Mouse (Mus musculus) A20 (cell line): ENCODE measurements around the gene Zim1.

Experiments used
- DNase-seq: peaks from one replicate; pipeline ENCODE4 v3.0.0-alpha.2; 2011; ENCODE audit warnings: low read depth, low spot score

Zim1 gene

DNA sequence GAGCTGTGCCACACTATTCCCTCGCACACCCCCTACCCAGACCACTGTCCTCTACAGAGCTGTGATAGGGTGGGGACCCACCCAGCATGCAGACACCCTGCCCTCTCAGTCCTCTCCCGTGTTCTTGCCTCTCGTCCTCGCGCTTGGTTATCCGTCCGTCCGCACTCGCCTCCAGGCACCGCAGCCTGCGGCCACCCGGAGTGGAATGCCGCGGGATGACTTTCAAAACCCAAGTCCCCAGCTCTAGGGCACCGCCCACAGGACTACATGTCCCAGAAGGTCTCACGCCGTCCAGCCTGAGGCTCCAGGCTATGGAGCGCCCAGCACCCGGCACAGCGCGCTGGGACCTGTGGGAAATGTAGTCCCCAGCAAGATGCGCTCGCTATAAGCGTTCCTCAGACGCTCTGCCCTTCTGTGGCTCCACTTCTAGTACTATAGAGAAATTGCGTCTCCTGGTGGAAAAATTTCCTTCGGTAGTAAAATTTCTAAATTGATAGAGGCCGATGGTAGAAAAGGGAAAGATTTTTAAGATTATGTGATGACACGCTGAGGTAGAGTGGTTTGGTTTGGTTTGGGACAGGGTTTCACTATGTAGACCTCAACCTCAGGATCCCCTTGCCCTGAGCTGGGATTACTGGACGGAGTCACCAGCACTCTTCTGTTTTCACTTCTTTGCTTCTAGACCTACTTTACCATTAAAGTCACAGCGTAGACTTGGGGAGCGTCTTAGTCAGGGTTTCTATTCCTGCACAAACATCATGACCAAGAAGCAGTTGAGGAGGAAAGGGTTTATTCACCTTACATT lies at the start of gene Zim1:
Zim1 (minus strand) TSS at position 210 of the 805 bp plus-strand sequence.
- no peak for DNase-seq

GRCm38 (mm10) chr7:6744281-6744904 lies 48.1 kb upstream of the Zim1 start:
- no peak for DNase-seq

- DNase-seq: no peak
These were observed 39.8 kb upstream of the Zim1 start for GRCm38 (mm10) chr7:6736060-6736459.

- DNase-seq: no peak
These were observed 35.7 kb upstream of the Zim1 start for GRCm38 (mm10) chr7:6731930-6732329.

- DNase-seq: no peak
These were observed 35.1 kb upstream of the Zim1 start for GRCm38 (mm10) chr7:6731373-6731772.

DNA sequence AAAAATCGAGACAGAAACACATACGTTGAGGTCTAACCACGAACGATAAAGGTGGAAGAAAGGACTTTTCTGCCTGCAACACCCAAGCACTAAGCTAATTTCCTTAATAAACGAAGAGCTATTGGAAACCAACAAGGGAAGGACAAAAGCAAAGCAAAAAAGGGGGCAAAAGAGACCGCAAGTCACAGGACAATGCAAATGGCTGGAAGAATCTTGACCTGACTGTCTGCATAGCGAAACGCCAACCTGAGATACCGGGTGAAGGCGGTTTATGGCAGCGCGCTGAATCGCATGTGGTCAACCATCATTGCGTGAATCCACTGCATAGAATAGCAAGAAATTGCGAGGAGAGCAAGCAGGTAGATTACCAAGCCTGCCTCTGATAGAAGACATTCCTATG lies 34.6 kb upstream of the Zim1 start:
- no peak for DNase-seq

DNA sequence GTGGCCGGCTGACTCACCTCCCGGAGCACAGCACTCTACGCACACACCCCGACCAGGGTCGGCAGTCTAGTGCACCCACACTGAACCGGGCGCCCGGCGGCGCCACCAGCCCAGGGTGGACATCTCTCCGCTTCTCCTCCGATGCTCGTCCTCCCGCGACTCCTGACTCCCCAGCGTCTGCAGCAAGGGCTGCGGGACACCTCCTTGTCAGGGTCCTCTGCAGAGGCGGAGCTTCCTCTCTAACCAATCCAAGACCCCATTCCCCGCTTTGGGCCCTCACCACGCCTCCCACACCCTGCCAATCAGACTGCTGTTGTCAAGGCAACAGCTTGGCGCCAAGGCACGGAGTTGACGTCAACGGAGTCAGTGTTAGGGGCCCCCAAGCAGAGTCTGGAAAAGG lies 34.0 kb upstream of the Zim1 start, which contains the start of the genes Peg3 and Usp29:
Peg3 (minus strand) TSS at position 191 of the 400 bp plus-strand sequence.
Usp29 (plus strand) TSS at position 338 of the 400 bp plus-strand sequence.
- DNase-seq: no peak

- DNase-seq: no peak
These were observed 33.0 kb upstream of the Zim1 start for GRCm38 (mm10) chr7:6729061-6729817.

GRCm38 (mm10) chr7:6728263-6728931 lies 32.1 kb upstream of the Zim1 start:
- DNase-seq: no peak

GRCm38 (mm10) chr7:6727351-6728121 lies 31.3 kb upstream of the Zim1 start:
- no peak for DNase-seq

DNA sequence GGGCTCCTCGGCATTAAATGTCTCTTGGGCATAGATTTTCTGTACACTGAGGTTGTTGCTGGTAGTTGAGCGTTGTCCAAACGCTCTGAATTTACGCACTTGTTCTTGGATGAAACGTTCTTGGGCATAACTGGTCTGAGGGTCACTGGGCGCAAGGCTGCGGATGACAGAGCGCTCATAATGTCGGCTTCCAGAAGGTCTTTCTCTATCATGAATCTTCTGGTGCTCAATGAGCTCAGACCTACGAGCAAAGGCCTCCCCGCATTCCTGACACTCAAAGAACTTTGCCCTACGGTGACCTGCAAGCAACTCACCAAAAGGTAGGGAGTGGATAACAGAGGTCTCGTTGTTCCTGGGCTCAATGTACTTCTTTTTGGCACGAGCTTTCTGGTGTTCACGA lies 13.1 kb upstream of the Zim1 start:
- no peak for DNase-seq

- DNase-seq: no peak
These were observed 12.4 kb upstream of the Zim1 start for GRCm38 (mm10) chr7:6708451-6709180.

DNA sequence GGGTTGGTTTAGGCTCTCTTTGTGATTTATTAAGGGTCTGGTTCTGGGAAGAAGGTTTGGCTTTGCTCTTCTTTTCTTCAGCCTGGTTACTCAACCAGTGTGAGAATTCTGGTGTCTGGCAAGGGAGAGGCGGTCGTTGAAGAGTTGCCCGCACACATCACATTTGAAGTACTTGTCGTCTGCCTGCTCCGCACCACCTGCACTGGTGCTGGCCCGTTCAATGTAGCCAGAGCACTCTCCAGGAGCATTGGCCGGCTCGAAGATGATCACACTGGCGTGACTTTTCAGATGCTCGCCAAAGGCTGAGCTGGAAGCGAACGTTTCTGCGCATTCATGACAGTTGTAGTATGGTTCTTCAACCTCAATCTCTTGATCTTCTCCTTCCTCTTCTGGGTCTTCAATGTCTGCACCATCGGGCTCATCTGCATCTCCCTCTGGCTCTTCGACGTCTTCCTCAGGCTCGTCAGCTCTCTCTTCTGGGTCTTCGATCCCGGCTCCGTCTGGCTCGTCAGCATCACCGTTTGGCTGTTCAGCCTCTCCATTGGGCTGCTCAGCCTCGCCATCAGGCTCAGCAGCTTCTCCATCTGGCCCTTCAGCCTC lies 11.3 kb upstream of the Zim1 start:
- DNase-seq: no peak

- DNase-seq: no peak
These were observed 3.0 kb upstream of the Zim1 start for GRCm38 (mm10) chr7:6699230-6699629.

DNA sequence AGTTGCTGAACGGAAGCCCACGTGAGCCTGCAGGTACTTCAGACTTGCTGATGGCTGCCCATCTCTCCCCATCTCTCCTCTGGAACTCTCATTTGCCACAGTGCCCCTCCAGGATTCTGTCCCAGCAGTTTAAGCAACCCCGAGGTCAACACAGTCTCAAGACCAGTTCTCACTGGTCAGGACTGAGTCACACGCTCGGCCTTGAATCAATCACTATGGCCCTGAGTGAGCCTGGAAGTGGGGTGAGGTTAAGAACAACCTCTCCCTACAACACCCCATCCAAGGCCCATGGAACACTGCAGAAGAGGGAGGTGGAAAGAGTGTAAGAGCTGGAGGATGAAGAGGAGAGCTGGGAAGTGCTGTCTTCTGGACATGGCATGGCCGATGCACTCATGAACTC lies 10.7 kb downstream of the Zim1 start:
- DNase-seq: no peak

DNA sequence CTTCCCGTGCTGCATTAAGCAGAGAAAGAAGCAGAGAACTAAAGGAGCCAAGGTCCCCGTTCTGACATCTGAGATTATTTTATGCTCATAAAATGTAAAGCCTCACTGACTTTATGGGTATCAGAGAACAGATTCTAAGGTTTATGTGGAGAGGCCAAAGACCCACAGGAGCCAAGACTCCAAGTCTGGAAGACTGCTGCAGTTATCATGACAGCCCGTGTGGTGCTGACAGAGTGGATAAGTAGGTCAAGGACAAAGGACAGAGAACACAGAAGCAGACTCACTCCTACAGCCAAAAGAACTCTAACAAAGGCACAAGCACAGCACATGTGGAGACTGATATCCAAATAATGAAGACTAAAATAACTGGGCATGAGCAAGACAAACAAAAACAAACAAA lies 29.5 kb downstream of the Zim1 start:
- DNase-seq: no peak

GRCm38 (mm10) chr7:6663430-6663829 lies 32.8 kb downstream of the Zim1 start:
- DNase-seq: no peak

- no peak for DNase-seq
These were observed 36.6 kb downstream of the Zim1 start for GRCm38 (mm10) chr7:6659605-6660004.

DNA sequence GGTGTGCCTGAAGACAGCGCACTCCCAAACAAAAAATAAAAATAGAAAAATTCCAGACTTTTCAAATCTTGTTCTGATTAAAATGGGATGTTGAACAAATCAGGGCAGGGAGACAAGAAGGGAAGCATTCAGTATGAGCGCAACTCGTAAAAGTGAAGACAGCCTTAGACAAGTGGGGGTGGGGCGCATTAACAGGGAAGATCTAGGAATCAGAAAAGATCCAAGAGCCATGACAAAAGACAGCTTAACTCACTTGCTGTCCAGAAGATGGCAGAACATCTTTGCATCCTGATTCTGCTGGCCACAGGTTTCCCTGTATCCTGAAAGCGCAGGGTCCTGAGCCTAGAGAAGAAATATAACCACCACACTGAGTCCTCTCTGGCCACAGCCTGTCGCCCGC lies 37.6 kb downstream of the Zim1 start:
- DNase-seq: no peak

- no peak for DNase-seq
These were observed 44.1 kb downstream of the Zim1 start for GRCm38 (mm10) chr7:6652151-6652550.
